Mouse (Mus musculus) frontal cortex, adult 2 months (tissue): ENCODE data around the gene Ifrd2. TPM values are rescaled to one million over a fixed set of nuclear protein-coding genes. Genes with fewer than 3 reads are reported as not detected.

Experiments
- DNase-seq, 2 experiments: peaks; one replicate each; pipeline ENCODE4 v3.0.0; 2022; ENCODE audit warnings: low spot score in 1 of 2; ENCODE audit errors: extremely low spot score in 1 of 2
- polyA plus RNA-seq: library from polyadenylated mRNA; depleted of rRNA; stranded (reverse); fragments of >200 nt; gene quantifications from 2 replicates; pipeline ENCODE4 v1.2.3, GENCODE M21; 2012; rRNA removed

Ifrd2 gene
- polyA plus RNA-seq, result 17.5 and 18.8 TPM in 2 replicates

- DNase-seq, result peak; percentile 99
Observed at GRCm38 (mm10) chr9:107586974-107587832, at the start of gene Ifrd2. Ifrd2 (plus strand) TSS chr9:107587642.

GRCm38 (mm10) chr9:107538231-107538630, 49.2 kb upstream of the Ifrd2 start:
- DNase-seq, result no peak

GRCm38 (mm10) chr9:107538711-107539110, 48.7 kb upstream of the Ifrd2 start:
- DNase-seq, result no peak

GRCm38 (mm10) chr9:107539940-107540339, 47.5 kb upstream of the Ifrd2 start:
- DNase-seq, result no peak

GRCm38 (mm10) chr9:107540420-107540819, 47.0 kb upstream of the Ifrd2 start:
- no peak for DNase-seq

- DNase-seq, result no peak
Observed at GRCm38 (mm10) chr9:107541005-107541404, 46.4 kb upstream of the Ifrd2 start.

- peak; percentile 88 to 96 for DNase-seq
Observed at GRCm38 (mm10) chr9:107541474-107542351, 45.7 kb upstream of the Ifrd2 start, which contains the start of the genes Cyb561d2 and Nprl2. Cyb561d2 (minus strand) TSS chr9:107542193. Nprl2 (plus strand) TSS chr9:107542226.

GRCm38 (mm10) chr9:107542352-107542686, 45.1 kb upstream of the Ifrd2 start:
- DNase-seq, result no peak

GRCm38 (mm10) chr9:107542721-107543120, 44.7 kb upstream of the Ifrd2 start:
- DNase-seq, result no peak

GRCm38 (mm10) chr9:107543299-107543698, 44.1 kb upstream of the Ifrd2 start:
- DNase-seq, result no peak

GRCm38 (mm10) chr9:107544196-107544700, 43.2 kb upstream of the Ifrd2 start:
- DNase-seq, result no peak

GRCm38 (mm10) chr9:107544729-107545128, 42.7 kb upstream of the Ifrd2 start:
- DNase-seq, result no peak

GRCm38 (mm10) chr9:107545199-107545598, 42.2 kb upstream of the Ifrd2 start:
- DNase-seq, result no peak

GRCm38 (mm10) chr9:107545602-107546001, 41.8 kb upstream of the Ifrd2 start:
- DNase-seq, result peak in 1 of 2 experiments; percentile 86

GRCm38 (mm10) chr9:107547026-107547425, 40.4 kb upstream of the Ifrd2 start, which contains the start of gene Zmynd10:
Zmynd10 (plus strand) TSS chr9:107547298.
- peak; percentile 83 to 92 for DNase-seq

GRCm38 (mm10) chr9:107547957-107548356, 39.5 kb upstream of the Ifrd2 start:
- DNase-seq, result no peak

GRCm38 (mm10) chr9:107548820-107549219, 38.6 kb upstream of the Ifrd2 start:
- DNase-seq, result no peak

GRCm38 (mm10) chr9:107549297-107550074, 38.0 kb upstream of the Ifrd2 start:
- no peak for DNase-seq

- DNase-seq, result no peak
Observed at GRCm38 (mm10) chr9:107550491-107551116, 36.8 kb upstream of the Ifrd2 start.
